Mouse (Mus musculus) stomach, postnatal 0 days (tissue): Measurements from ENCODE around the gene Lrp6. TPM values are rescaled to one million over a fixed set of nuclear protein-coding genes. Genes with fewer than 3 reads are reported as not detected.

Experiments used
- ATAC-seq: fragments of 200-750 bp; cut with Nextera tagmentation; 2 replicates; pipeline ENCODE4 v1.8.0; 2017; ENCODE audit not compliant: low FRiP score, low TSS enrichment
- DNase-seq: peaks from one replicate; pipeline ENCODE4 v3.0.0-alpha.2; 2016; ENCODE audit warnings: low spot score
- H3K27ac ChIP-seq: fragments of 300-500 bp; sonication (generic); replicated peaks from 2 replicates; pipeline ENCODE4 v1.5.1; 2014; ENCODE audit warnings: mild to moderate bottlenecking, control low read depth
- H3K27me3 ChIP-seq: fragments of 300-500 bp; sonication (generic); 2 replicates; pipeline ENCODE4 v1.6.1; 2014; ENCODE audit warnings: low read length; ENCODE audit not compliant: control insufficient read depth, insufficient read depth
- H3K36me3 ChIP-seq: fragments of 300-500 bp; sonication (generic); 2 replicates; pipeline ENCODE4 v1.6.1; 2014; ENCODE audit warnings: low read length, mixed read lengths; ENCODE audit not compliant: control insufficient read depth, insufficient read depth
- H3K4me1 ChIP-seq: fragments of 300-500 bp; sonication (generic); replicated peaks from 2 replicates; pipeline ENCODE4 v1.6.1; 2014; ENCODE audit warnings: antibody characterized with exemption; ENCODE audit not compliant: control insufficient read depth, insufficient read depth
- H3K4me2 ChIP-seq: fragments of 300-500 bp; sonication (generic); replicated peaks from 2 replicates; pipeline ENCODE4 v1.6.1; 2014; ENCODE audit warnings: low read depth, mild to moderate bottlenecking, control low read depth, moderate library complexity
- H3K4me3 ChIP-seq: fragments of 300-500 bp; sonication (generic); 2 replicates; pipeline ENCODE4 v1.5.1; 2014; ENCODE audit warnings: low read depth, low read length, control low read depth
- H3K9ac ChIP-seq: fragments of 300-500 bp; sonication (generic); 2 replicates; pipeline ENCODE4 v1.6.1; 2014; ENCODE audit warnings: mild to moderate bottlenecking, low read length, control low read depth, mixed read lengths
- H3K9me3 ChIP-seq: fragments of 300-500 bp; sonication (generic); 2 replicates; pipeline ENCODE4 v1.6.1; 2016; ENCODE audit warnings: low read length; ENCODE audit not compliant: control insufficient read depth
- CTCF ChIP-seq: IDR thresholded peaks from 2 replicates; pipeline ENCODE4 v1.5.1; 2016; ENCODE audit warnings: antibody characterized with exemption, low read depth, mild to moderate bottlenecking, moderate library complexity
- EP300 ChIP-seq: optimal IDR thresholded peaks from 2 replicates; pipeline ENCODE3; 2016; ENCODE audit warnings: antibody characterized with exemption
- WGBS: fragments of 180-500 bp; shearing (Covaris S2); extraction: QIAGEN DNeasy Blood & Tissue Kit; methylation state at CpG from one replicate; pipeline ENCODE4 v1.1.7; 2014; 5-methylcytosine and 5-hydroxymethylcytosine counted together
- polyA plus RNA-seq: library from polyadenylated mRNA; unstranded; fragments of >200 nt; fragmentation: Nextera tagmentation; extraction: Ambion mirVana; gene quantifications from 2 replicates; pipeline ENCODE4 v1.2.1, GENCODE M21; 2015

Gene Lrp6
- polyA plus RNA-seq, 1 experiment from 2014 or later = 12.1 TPM

DNA sequence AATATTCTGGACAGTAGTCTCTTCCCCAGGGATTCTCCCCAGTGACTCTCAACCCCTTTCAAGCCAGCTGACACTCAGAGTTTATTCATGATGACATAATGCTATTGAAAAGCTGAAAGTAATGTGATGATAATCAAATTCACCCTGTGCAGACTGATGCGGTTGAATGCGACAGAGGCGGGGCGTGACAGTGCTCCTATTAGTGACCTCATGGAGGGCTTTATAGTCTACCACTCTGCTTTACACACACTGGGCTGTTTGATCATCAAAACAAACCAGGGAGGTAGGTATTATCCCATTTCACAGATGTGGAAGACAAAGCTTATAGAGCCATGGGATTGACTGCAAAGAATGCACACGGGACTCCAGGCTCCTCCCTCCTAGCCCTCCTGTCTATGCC lies 15.3 kb upstream of the Lrp6 start:
- DNase-seq (no peak), ATAC-seq (no peak)
- Histone ChIP-seq H3K27me3 (no peaks in the 10 kb centered on the region), H3K36me3 (no peaks in the 10 kb centered on the region), H3K9me3 (no peaks in the 10 kb centered on the region), H3K4me1 (no peaks in the 10 kb centered on the region), H3K27ac (no peak overlapping the region), H3K9ac (no peak overlapping the region), H3K4me3 (no peak overlapping the region), H3K4me2 (no peak overlapping the region)
- WGBS = 76% methylated on average over 5 of the region's 5 CpGs
- TF ChIP-seq EP300 (no peak), CTCF (no peak)

DNA sequence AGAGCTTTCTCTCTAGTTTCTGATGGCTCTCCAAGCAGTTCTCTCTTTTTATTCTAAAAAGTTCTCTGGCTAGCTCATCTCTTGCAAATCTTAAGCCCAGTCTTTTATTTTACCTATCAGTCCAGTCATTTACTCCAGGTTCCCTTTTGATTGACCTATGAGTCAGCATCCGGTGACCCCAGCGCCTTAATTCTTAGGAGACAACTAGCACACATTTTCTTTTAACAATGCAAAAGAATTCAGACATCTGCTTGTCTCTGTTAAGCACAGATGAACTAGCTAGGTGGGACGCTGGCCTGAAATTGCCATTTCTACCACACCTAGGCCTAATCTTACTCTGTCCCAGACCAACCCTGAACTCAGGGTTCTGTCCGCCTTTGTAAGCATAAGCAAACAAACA lies 12.7 kb upstream of the Lrp6 start:
- TF ChIP-seq EP300 (no peak), CTCF (no peak)
- Histone ChIP-seq H3K9me3 (no peaks in the 10 kb centered on the region), H3K36me3 (no peaks in the 10 kb centered on the region), H3K4me1 (no peaks in the 10 kb centered on the region), H3K9ac (no peak overlapping the region), H3K4me2 (no peak overlapping the region), H3K27me3 (no peaks in the 10 kb centered on the region), H3K4me3 (no peak overlapping the region), H3K27ac (no peak overlapping the region)
- no peak for DNase-seq
- WGBS = 89% methylated on average over 4 of the region's 4 CpGs
- ATAC-seq = no peak

DNA sequence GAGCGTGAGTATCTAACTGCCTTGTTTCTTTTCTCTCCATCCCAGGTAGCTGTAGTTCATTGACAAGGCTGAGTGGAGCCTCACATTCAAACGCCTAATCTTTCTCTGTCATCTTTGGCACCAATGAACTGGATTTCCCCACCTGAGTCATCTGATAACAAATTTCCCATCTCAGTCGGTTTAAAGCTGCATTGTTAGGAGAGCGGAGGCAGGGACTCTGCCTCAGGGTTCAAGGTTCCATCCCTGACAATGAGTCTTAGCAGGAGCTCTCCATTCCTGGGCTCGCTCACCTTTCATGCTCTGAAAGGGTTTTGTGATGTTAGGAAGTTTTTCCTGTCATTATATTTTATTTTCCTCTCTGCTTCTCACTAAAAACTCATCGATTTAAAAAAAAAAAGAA lies 11.3 kb upstream of the Lrp6 start:
- ATAC-seq (no peak), DNase-seq (no peak)
- H3K27me3 ChIP-seq = no peaks in the 10 kb centered on the region; the same call in 1 of the 2 replicates
- no peak overlapping the region for H3K9ac ChIP-seq
- no peak overlapping the region for H3K4me3 ChIP-seq
- no peak overlapping the region for H3K4me2 ChIP-seq
- 57% methylated on average over 6 of the region's 6 CpGs for WGBS
- no peak for TF ChIP-seq CTCF
- no peak for TF ChIP-seq EP300
- H3K27ac ChIP-seq = no peak overlapping the region
- H3K36me3 ChIP-seq = no peaks in the 10 kb centered on the region
- no peaks in the 10 kb centered on the region for H3K4me1 ChIP-seq
- no peaks in the 10 kb centered on the region for H3K9me3 ChIP-seq

DNA sequence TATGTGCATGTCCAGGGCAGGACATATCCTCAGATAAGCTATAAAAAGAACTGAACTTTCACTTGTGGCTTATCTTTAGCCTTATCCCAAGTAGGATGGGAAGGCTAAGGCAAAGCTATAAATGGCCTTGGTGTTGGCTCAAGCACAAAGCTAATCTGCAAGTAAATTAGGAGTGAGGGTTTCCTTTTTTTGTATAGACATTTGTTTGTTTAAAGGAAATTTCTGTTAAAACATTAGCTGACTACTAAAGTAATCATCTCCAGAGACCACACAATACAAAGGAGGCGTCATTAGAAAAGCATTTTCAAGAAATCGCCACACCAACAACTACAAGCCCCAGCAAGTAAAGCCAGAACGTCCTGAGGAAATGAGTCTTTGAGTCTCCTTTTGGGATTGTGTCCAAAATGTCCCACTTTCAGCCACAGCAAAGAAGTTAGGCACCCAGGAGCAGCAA lies 8.6 kb upstream of the Lrp6 start:
- no peaks in the 10 kb centered on the region for H3K4me1 ChIP-seq

DNA sequence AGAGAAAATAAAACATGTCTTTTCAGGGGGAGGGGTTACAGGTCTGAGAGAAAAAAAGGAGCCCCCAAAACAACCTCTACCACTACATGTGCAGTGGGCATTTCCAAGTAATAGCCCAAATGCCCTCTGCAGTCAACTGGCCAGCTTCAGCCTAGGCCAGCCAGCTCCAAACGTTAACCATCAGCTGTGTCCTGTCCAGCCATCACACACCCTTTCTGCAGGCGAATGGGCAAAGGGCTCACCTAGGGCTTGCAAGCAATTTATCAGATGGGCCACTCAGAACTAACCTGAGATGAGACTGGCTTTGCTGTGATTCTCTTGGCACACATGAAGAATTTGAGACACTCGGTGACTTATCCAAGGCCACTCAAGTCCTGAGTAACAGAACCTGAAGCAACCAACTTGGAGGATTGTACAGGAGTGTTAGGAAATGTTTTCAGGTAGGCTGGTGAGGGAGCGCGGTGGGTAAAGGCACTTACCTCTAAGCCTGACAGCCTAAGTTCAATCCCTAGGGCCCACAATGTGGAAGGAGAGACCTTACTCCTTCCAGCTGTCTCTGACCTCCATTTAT lies 1.3 kb upstream of the Lrp6 start:
- Histone ChIP-seq H3K9me3 (no peaks in the 10 kb centered on the region), H3K4me2 (no peak overlapping the region), H3K36me3 (no peaks in the 10 kb centered on the region), H3K9ac (no peak overlapping the region), H3K4me3 (no peak overlapping the region), H3K27me3 (no peaks in the 10 kb centered on the region; the same call in 1 of the 2 replicates), H3K27ac (no peak overlapping the region), H3K4me1 (no peaks in the 10 kb centered on the region; the same call in 1 of the 2 replicates)
- DNase-seq (no peak), ATAC-seq (no peak)
- TF ChIP-seq EP300 (no peak), CTCF (no peak)
- 81% methylated on average over 5 of the region's 5 CpGs for WGBS

More for the DNA sequence above, 8.6 kb upstream of the Lrp6 start:
- H3K9me3 ChIP-seq = no peaks in the 10 kb centered on the region
- no peak overlapping the region for H3K4me3 ChIP-seq
- no peak overlapping the region for H3K4me2 ChIP-seq
- ATAC-seq = no peak
- no peaks in the 10 kb centered on the region for H3K36me3 ChIP-seq
- TF ChIP-seq CTCF (no peak), EP300 (no peak)
- H3K27me3 ChIP-seq = no peaks in the 10 kb centered on the region; the same call in 1 of the 2 replicates
- DNase-seq = no peak
- no peak overlapping the region for H3K9ac ChIP-seq
- no peak overlapping the region for H3K27ac ChIP-seq
- WGBS = 23% methylated on average over 3 of the region's 3 CpGs

DNA sequence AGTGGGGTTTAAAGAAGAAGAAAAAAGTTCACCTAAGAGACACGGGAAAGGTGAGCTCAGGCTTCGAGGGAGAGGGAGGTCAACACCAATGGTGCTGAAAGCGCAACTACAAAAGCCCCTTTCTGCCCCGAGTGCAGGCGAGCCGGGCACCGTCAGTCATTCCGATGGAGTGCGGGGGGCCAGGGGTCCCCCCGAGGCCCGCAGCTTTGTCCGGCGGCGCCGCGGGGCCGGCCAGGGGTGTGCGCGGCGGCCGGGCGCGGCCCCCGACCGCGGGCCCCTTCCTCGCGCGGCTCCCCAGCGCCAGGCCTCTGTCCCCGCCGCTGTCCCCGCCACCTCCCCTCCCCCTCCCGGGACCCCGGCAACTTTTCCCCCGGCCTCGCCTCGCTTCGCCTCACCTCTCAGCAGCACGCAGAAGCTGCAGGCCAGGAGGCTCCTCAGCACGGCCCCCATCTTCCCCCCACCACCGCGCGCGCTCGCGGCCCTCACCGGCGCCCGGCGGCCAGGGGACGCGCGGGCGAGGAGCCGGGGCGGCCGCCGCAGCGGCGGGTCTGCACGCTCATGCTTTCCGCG lies 432 bp downstream of the Lrp6 start:
- ATAC-seq = peak; percentile 33; the same call in 1 of the 2 replicates

More for the DNA sequence above, 432 bp downstream of the Lrp6 start:
- Histone ChIP-seq H3K4me1 (no peaks in the 10 kb centered on the region; the same call in 1 of the 2 replicates), H3K4me3 (peak overlapping the region; percentile 96), H3K9ac (peak overlapping the region; percentile 97), H3K27me3 (no peaks in the 10 kb centered on the region), H3K4me2 (peak overlapping the region; percentile 79), H3K36me3 (no peaks in the 10 kb centered on the region), H3K27ac (peak overlapping the region; percentile 99), H3K9me3 (no peaks in the 10 kb centered on the region)
- DNase-seq = no peak
- WGBS = 1% methylated on average over 34 of the region's 64 CpGs
- no peak for TF ChIP-seq EP300
- no peak for TF ChIP-seq CTCF
